Mouse (Mus musculus): ENCODE measurements around the gene Ncor2. TPM values are rescaled to one million over a fixed set of nuclear protein-coding genes. Genes with fewer than 3 reads are reported as not detected.

Ncor2 gene
- total RNA-seq, 2 experiments from 2014 or later = 118 to 134 TPM

DNA sequence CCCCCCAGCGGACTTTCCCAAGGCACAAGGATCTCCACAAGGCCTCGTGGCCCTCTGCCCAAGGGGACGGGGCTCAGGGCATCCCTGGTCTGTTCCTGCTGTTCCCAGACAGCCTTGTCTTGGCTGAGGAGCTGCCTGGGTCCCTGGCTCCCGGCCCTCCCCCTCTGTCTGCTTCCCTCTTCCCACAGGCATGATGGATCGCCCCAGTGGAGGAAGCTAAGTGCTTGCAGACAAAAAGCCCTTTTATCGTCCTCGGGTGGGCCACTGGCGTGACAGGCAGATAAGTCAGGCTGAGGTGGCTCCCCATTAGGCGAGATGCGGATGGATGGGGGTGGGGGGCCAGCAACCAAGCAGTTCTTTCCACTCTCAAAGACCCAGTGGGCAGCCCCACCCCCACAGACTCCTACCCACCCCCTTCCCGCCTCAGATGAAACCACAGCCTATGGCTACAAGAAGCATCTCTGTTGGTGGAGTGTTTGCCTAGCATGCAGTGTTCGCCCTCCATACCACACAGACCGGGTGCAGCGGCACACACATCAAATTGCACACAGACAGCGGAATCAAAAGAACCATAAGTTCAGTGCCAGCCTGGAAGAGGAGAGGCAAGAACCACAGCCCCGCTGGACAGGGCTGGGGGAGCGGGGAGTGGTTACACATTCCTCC is 27.0 kb downstream of the Ncor2 start:
- no peak for DNase-seq (ENCODE audit: low spot score)

DNA sequence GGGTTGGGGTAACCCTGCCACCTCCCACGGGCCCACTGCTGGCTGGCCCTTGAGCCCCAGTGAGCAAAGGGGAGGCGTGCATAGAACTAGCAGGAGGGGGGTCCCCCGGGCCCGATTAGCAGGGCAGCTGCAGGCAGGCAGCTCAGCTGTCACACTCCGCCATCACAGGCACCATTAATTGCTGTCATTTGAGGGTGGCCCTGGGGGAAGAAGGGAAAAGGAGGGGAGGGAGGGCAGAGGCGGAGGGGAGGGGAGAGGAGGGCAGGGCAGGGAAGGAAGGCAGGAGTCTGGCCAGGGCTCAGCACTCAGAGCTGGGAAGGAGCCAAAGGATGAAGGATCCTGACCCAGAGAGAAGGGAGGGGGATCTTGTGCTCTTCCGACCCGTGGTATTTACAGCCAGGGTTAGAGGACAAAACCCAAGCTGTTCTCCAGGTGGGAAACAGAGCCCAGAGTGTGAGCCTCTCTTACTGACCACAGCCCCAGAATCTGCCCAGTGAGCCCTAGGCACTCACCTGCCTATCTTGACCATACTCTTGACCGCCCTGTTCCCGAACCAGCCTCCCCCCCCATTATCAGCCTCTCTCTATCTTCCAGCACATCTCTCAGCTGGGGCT is 28.0 kb downstream of the Ncor2 start:
- no peak for DNase-seq (ENCODE audit: low spot score)

DNA sequence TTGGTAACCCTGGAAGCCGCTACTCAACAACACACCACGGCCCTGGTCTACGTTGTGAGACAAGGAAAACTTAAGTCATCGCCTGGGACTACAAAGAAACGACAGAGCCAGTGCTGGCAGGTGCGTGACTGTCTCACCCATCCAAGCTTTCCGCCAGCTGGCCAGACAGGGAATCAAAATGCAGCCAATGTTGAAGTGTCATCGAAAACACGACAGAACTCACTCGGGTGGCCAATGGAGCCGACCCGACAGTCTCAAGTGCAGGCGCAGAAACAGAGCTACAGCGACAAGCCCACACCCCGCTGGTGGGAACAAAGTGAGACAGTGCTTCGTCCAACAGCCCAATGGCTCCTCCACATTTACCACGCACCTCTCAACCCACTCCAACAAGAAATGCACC is 29.9 kb downstream of the Ncor2 start:
- no peak for DNase-seq (ENCODE audit: low spot score)

DNA sequence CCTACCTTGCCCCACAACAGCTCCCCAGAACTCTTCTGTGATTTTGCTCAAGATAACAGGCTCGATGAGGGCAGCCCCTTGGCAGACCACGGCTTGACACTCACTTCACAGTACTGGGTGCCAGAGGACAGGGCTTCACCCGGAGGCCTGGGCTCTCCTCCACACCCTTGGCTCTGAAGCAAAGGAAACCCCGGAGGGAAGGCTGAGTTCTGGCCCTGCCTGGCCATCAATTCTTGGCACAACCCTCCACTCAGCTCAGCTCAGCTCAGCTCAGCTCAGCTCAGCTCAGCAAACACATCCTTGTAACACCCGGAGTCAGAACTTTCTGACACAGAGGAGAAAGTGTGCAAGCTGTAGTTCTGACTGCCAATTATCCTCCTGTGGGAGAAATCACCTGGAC is 30.3 kb downstream of the Ncor2 start:
- peak; percentile 85 for DNase-seq (ENCODE audit: low spot score)

DNA sequence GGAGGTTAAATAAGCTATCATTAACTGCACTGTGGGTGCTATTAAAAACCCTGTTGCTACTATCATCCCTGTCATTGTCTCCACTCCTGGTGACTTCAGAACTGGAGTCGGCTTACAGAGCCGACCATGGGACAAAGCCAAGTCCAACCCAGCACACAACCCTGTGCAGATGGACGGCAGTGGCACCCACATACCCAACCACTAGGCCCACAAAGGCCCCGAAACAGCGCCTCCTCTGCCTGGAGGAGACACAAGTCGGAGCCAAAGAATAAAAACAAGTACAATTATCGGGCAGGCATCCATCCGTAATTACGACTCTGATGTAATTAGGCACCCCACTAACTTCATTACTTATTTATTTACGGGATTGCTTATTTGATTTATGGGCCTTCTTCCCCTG is 30.8 kb downstream of the Ncor2 start:
- DNase-seq (ENCODE audit: low spot score) = no peak

DNA sequence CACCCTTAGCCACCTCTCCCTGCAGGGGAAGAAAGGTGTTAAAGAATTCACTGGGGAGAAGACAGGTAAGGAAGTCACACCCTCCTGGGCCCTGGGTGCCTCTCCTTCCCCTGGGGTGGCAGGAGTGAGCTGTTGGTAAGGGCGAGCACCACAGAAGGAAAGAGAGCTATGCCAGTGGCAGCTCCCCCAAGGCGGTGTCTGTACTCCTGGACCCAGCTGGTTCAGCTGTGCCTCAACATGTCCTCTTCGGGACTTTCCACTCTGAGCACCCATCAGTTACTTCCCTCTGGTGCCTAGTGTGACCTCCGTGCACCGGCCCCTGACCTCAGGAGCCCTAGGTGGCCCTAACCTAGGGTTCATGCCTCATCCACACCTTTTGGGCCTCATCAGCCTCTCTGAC is 31.9 kb downstream of the Ncor2 start:
- DNase-seq (ENCODE audit: low spot score) = no peak

DNA sequence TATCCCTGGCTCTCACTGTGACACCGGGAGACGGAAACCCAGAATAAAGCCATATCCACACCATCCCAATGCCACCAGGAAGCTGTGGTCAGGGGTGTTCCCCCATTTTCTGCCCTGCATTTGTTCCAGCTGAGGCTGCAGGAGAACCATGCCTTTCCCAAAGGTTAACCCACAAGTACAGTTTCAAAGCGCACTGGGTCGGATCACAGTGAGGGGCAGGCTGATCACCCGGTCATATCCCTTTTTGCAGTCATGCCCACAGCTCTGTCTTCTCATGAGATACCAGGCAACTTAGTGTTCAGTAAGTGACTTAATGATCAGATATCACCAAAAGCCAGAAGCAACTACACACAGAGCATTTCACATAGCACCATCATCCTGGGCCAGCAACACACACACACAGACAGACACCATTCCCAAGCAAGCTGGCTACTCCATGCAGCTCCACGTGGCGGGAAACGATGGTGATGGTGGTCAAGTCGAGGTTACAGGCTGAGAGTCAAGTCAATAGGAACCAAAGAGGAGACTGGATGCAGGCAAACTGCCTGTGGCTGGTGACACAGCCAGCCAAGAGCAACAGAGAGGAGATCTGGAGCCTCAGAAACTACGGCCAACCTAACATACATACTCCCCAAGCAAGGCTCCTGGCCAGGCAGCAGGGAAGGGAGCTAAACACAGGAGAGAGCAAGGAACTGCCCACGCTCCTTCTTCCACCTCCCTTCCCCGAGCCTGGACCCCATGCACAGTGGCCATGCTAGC is 35.7 kb downstream of the Ncor2 start:
- DNase-seq (ENCODE audit: low spot score) = no peak

DNA sequence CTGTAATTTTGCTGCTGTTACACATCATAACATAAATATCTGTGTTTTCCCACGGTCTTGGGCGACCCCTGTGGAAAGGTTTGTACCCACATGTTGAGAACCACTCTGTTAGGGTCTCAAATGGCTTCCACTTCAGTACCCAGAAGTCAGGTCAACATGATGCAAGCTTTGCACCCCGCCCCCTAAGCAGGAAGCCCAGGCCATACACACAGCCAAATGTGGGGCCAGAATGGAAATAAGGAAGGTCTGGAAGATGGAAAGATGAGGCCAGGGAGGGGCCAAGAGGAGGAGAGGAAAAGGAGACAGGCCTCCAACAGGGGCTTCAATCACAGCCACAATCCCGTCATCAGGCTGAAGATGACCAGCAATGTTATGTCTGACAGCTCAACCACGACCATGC is 37.1 kb downstream of the Ncor2 start:
- no peak for DNase-seq (ENCODE audit: low spot score)

DNA sequence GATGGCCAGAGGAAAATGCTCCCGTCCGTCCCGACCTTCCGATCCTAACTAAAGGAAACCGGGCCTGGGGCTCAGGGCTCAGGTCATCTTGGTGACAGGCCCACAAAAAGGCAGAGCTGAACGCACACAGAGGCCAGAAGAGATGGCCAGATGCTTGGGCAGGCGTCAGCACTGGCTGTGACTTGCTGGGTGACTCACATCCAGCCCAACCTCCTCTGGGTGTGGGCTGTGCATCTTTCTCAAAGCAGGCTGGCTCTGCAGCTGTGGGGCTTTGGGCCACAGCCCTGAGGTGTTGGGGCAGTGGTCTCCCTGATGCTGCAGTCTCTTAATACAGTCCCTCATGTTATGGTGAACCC is 37.5 kb downstream of the Ncor2 start:
- DNase-seq (ENCODE audit: low spot score) = peak; percentile 84

DNA sequence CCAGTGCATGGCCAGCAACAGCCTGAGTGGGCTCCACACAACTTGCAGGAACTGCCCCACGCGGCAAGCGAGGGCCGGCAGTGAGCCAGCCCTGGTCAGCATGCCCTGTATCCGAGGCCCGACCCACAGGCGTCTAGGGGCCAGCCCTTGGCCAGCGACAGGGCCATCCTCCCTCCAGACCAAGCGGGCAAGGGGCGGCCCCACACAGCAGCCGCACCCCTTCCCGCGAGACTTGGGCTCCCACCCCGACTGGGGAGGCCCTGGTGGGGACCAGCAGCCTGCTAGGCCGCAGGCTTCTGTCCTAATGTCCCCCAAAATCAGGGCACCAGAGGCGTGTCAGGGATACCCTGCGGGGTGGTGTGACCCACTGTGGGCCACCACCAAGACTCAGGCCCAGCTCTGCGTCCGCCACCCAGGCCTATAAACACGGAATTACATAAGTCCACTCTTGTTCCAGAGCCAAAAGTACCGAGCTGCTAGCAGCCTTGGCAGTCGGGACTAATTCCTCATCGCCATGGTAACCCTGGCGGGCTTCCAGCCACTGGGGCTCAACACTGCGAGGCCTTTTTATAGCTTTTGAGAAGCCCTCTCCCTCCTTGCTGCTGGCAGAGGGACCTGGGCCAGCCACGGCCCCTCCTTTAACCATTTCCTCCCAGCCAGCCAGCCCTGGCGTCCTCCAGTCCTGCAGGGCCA is 38.0 kb downstream of the Ncor2 start:
- peak; percentile 99 for DNase-seq (ENCODE audit: low spot score)

DNA sequence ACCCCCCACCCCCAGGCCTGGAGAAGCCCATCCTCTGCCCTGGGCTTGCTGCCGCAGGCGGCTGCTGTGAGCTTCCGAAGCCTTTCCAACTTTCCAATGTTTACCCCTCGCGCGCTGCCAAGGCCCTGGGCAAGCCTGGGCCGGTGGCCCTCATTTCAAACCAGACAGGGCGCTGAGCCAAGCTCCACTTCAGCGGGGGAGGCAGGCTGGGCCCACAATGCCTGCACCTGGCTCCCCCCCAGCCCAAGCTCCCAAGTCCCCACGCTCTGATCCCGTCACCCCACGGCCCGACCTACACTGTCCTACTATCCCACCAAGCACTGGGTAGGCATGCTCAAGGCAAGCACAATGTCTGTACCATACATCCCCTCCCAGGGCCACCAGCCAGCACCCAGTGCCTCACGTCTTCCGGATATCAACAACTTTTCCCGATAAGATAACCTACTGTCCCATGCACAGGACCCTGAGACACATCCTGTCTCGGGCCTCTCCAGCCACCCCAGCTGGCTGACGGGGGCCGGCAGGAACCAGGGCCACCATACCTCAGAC is 38.8 kb downstream of the Ncor2 start:
- peak; percentile 89 for DNase-seq (ENCODE audit: low spot score)

DNA sequence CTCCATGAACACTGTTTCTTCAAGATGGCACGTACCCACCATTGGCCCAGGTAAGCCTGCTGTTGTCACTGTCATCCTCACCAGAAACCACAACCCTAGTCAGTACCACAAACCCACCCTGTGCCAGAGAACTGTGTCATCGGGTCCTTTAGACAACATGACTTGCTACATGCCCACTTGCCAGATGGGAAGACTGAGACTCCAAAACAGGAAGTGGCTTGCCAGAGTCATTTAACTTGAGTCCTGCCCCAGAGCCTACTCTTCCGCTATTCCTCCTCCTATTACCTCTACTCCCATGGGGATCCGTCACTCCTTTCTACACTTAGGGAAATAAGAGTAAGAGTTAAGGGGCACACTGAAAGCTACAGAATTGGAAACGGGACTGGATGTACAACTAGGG is 39.4 kb downstream of the Ncor2 start:
- no peak for DNase-seq (ENCODE audit: low spot score)

DNA sequence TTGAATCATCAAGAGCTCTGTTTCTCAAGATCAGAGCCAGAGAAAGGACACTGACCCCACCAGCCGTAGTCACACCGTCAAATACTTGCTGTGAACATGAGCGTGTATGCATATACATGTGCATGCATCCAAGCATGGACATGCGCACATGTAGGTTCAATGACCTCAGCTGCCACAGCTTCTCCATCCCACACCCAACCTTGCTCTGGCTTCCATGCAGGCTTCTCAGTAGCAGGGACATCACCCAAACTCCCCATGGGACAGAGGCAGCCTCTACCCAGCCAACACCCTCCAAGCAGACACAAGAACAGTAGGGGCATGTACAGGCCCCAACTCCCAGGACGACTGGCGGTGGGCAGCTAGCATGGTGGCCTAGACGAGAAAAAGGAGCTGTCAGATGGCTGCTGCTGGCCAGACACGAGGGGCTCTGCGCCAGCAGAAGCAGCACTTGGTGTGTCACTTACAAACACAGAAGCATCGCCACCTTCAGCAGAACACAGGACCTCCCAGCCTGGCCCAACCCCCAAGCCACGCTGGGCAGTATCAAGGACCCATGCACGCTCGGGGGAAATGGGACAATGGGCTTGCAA is 40.1 kb downstream of the Ncor2 start:
- DNase-seq (ENCODE audit: low spot score) = no peak

DNA sequence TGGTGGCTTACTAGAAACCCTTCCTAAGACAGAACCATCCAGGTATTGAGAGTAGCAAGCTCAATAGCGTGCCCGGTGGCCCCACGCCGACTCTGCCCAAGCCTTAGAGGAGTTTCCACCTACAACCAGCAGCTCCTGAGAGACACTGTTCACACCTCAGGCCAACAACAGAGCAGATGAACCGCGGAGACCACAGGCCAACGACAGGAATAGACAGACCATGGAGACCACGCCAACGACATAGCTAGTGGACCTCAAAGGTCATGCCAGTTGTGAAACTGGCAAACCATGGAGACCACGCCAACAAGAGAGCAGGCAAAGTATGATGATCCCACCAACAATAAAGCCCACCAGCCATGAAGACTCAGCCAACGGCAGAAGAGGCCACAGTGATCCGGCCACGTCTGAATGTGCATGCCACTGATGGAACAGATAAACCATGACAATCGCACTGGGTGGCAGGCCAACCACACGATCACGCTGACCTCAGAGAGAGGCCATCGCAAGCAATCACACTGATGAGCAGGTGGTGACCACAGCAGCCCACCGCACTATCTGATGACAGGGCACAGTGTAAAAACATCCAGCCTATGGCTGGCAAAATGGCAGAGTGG is 41.2 kb downstream of the Ncor2 start:
- no peak for DNase-seq (ENCODE audit: low spot score)

DNA sequence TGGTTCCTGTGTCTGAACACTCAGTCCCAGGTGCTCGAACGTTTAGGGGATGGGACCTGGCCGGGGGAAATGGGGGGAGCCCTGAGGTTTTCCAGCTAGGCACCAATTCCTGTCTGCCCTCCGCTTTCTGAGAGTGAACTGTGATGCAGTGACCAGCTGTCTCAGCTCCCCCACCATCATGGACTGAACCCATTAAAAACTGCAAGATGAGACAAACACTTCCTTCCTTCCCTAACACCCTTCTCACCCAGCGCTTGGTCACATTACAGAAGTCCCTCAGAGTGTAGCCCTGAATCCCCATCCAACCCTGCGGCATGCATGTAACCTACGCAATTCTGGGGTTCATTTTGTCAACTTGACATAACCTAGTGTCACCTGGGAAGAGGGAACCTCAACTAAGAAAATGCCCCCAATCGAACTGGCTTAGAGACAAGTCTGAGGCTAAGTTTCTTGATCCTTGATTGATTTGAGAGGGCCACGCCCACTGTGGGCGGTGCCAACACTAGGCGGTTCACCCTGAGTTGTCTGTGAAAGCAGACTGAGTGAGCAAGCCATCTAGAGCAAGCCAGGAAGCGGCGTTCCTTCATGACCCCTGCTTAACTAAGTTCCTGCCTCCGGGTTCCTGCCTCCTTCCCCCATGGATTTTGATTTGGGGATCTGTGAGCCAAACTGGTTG is 41.9 kb downstream of the Ncor2 start:
- no peak for DNase-seq (ENCODE audit: low spot score)

DNA sequence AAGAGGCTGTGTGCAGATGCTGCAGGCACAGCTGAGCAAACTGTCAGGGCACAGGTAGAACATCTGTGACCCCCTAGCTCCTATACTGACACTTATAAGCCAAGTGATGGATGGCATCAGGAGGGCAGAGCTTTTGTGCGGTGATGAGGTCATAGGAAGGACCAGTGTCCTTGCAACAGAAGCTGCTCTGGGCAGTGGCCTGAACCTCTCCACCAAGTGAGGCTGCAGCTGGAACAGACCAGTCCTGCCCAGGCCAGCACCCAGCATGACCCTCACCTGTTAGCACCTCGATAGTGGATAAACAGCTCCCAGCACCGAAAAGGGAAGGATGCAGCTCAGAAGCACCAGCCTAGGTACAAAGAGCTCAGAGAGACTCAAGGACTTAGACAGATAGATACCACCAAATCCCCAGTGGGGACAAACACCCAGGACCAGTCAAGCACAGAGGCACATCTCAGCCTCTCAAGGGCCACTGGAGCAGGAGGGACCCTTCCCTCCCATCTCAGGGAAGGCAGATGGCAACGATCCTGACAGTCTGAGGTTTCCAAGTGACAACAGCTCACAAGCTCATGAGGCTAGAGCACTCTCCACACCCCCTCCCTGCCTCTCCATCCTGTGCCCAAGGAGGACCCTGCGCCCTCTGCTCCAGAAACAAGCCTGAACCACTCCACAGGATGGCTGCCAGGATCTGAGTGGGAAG is 42.6 kb downstream of the Ncor2 start:
- no peak for DNase-seq (ENCODE audit: low spot score)

DNA sequence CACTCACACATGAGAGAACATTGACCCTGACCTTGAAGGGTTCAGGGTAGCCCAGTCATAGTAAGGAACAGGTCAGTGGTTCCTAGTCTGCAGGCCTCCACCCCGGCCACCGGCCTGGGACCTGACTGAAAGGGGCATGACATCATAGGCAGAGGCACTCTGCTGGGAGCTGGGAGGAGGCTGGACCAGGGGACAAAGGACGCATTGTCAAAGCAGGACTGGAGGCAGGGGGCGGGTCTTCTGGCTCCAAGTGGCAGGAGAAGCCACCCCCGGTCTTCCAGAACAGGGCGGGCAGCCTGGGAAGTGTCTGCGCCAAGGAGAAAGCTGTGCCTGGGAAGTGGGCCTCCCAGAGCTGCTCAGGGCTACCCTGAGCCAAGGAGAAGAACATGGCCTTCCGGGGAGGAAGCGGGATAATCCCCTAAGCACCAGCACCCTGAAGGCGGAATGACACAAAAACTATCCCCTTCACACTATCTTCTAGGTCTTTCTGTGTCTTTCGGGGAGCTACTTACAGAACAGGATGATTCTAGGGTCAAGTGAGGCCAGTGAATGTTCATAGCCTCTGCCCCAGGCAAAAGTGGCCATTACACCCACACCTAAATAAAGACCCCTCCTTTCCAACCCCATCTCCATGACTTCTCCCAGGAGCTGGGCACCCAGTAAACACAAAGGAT is 44.1 kb downstream of the Ncor2 start:
- DNase-seq (ENCODE audit: low spot score) = peak; percentile 52

DNA sequence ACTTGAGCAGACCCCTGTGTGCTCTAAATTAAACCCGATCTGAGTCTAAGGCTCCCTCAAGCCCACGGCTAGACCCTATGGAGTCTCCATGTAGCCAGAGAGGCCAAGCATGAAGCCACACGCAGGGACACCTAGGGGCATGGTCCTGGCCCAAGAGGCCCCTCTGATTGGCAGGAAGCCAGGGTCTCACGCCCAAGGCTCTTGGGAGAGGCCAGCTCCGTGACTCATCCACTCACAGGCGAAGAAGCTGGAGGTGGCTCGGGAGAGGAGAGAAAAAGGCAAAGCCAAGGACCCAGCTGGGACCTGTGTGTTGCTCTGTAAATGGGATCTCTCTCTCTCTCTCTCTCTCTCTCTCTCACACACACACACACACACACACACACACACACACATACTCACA is 44.6 kb downstream of the Ncor2 start:
- DNase-seq (ENCODE audit: low spot score) = no peak

DNA sequence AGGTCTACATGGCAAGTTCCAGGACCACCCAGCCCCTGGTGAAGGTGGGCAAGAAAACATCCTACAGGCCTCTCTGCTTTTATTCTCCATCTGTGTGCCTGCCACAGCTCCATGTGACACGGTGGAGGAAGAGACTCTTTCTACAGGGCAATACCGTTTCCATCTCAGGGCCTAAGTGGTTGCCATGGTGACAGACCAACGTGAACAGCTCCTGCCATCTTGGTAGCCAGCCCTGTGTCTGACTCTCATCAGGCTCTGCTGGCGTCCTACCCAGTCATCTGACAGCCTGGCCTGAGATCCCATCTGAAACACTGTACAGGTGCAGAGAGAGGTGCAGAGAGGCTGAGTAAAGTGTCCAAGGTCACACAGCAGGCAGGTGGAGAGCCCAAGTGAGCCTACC is 45.4 kb downstream of the Ncor2 start:
- no peak for DNase-seq (ENCODE audit: low spot score)

Measured in gastrocnemius, adult 18-20 months (tissue).